Mouse (Mus musculus) CD8-positive naive resting alpha-beta T cell, adult 2 months (primary cell): ENCODE results near the gene Gstp1.
A peak's percentile ranks its signal among the peaks of the same experiment; 100 is the strongest.
"Not testable (repeated sequence)": the region's sequence is repeated elsewhere in the genome, so short reads cannot be mapped to it uniquely, and the experiment has no call there.

Source experiments
- DNase-seq, 2 experiments: peaks; one replicate each; pipeline ENCODE4 v3.0.0; 2022; ENCODE audit warnings: low read depth in 2 of 2, low spot score in 2 of 2

The Gstp1 gene

DNA sequence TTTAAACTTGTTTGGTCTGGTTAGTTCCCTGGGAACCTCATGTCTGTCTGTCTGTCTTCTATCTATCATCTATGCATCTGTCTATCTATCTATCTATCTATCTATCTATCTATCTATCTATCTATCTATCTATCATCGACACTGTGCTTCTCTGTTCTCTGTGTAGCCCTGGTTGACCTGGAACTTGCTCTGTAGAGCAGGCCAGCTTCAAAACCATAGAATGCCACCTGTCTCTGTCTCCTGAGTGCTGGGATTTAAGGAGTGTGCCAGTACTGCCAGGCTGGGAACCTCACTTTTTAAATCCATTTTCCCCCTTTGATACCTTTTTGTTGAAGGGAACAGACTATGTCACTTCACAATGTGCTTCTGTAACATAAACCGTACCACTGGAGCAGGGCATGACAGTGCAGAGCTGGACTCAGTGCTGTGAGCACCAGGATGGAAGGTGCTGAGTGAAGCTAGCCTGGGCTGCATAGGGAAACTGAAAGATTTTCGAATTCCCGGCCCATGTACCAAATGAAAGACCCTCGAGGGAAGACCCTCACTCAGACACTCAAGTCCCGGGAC is 23.2 kb upstream of the Gstp1 start:
- no peak for DNase-seq

DNA sequence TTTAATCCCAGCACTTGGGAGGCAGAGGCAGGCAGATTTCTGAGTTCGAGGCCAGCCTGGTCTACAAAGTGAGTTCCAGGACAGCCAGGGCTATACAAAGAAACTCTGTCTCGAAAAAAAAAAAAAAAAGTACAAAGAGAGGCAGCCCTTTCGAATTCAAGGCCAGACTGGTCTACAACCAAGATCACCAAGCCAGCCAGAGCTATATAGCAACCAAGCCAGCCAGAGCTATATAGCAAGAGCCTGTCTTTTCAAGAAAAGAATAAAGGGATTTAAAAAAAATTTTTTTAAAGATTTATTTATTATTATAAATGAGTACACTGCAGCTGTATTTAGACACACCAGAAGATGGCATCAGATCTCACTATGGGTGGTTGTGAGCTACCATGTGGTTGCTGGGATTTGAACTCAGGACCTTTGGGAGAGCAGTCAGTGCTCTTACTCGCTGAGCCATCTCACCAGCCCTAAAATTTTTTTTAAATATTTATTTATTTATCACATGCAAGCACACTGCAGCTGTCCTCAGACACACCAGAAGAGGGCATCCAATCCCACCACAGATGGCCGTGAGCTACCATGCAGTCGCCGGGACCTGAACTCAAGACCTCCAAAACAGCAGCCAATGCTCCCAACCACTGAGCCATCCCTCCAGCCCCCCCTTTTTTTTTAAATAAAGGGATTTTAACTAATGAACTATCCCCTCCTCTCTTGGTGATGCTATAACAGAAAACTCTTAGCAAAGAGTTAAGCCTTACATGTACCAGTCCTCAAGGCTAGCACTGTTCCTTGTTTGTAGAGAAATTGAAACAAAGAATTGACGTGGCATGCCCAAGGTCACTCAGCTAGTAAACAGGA is 22.5 kb upstream of the Gstp1 start:
- not testable (repeated sequence) for DNase-seq

DNA sequence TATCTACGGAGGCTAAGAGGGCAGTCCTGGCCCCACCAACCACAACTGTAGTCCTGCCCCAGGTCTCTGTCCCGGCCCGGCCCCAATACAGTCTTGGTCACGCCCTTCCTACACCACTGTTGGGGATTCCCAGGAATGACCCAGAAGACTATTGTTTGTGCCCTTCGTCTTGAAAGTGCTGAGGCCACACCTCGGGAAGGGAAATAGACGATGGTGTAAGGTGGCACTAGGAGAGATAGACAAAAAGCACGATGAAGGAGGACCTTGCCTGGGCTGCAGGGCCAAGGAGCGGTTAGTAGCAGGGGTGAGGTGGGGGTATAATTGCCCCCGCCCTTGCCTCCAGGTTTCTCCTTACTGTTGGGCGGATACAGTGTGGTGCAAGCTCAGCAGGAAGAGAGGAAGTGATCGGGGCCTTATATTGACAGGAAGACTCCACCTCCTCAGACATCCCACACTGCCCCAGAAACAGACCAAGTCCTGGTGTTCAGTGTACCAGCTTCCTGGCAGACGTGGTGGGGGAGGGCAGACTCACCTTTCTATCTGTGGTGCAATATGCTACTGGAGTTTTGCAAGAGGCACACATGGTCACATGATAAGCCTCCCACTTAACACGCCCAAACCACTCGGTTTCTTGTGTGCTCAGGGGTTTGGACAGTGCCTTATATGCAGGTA is 21.4 kb upstream of the Gstp1 start, which contains the start of gene Gstp3:
TSS of gene Gstp3 (minus strand) at position 501 of the 672 bp plus-strand sequence.
- peak; percentile 43 to 53 for DNase-seq

DNA sequence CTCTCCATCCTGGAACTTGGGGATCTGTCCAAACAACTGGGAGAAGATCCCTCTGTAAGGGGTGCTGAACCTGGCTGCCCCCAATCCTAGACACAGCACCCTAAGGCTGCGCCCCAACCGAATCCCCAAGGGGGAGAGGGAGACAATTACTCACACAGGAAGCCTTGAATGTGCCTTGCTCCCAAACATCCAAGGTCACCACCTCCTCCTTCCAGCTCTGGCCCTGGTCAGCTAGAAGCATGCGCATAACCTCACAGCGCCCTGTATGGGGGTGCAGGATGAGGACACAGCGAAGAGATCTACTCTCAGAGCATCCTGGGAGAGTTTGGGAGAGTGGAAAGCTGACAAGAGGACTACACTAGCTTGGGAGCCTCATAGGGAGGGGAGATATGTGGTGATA is 20.8 kb upstream of the Gstp1 start:
- DNase-seq: no peak

DNA sequence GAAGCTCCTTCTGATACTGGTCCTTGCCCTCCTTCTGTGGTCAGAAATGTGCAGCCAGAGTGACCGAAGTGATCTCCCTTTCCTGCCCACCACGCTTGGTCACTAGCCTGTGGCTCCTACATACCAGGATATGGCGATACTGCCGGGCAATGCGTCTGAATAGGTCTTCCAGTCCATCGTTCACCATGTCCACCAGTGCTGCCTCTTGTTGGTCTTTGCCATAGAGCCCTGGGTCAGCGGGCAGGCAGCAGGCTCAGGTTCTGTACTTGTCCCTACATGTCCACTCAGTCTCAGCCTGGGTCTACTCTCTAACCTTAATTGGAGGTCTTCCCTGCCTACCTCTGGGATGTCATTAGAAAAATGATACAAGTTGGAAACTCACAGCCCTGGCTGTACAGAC is 20.2 kb upstream of the Gstp1 start:
- DNase-seq: no peak

DNA sequence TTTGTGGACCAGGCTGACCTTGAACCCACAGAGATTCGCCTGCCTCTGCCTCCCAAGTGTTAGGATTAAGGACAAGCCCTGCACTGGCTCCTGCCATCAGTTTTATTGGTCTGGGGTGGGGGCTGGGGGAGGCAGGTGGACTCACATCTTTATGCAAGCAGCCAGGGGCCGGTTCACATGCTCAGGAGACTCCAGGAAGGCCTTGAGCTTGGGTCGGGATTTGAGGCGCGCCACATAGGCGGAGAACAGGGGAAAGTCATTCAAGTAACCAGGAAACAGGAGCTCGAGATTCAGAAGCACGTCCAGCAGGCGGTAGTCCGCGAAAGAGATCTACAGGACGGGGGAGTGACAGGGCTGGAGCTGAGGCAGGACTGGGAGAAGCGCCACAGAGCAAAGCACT is 19.6 kb upstream of the Gstp1 start:
- DNase-seq: no peak

DNA sequence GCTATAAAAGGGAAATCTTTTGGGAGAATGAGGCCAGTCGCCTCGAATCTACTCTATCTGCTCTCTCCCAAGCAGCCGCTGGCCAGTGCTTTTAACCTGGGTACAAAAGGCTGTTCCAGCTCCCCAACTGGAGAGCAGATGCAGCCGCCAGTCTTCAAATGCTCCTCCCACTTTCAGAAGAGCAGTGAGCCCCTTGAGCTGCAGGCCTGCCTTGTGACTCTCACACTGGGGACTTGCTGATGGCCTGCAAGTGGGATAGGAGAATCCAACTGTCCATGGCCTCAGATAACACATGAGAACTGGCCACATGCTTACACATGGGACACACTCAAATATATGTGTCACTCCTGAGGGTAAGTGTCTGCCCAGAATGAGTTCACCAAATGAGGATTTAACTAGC is 18.9 kb upstream of the Gstp1 start:
- DNase-seq: no peak

DNA sequence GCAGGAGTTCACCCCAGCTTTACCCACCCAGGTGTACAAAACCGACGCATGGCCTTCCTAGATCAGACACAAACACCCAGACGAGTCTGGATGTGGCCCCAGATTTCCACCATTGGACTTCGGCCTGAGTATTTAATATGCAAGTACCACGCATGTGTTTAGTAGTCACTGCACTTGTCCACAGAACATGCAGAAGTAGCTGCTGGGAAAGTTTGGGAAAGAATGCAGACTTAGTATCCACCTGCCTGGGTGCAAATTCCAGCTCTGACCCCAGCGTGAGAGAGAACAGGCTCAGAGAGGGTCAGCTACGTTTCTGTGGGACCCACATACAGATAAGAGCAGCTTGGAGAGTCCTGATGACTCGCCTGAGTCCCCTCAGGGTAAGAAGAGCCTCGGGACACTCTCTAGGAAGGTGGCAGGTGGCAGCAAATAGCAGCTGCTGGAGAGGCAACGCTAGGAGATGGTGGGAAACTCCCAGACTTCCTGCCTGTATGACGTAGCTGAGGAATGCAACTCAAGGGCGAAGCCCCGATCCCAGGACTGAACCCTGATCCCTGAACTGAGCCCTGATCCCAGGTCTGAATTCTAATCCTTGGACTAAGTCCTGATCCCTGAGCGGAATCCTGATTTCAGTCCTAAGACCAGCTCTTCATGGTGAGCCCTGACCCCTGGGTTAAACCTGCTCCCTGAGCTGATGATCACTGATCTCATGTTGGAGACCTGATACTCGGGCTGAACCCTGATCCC is 18.3 kb upstream of the Gstp1 start:
- no peak for DNase-seq

DNA sequence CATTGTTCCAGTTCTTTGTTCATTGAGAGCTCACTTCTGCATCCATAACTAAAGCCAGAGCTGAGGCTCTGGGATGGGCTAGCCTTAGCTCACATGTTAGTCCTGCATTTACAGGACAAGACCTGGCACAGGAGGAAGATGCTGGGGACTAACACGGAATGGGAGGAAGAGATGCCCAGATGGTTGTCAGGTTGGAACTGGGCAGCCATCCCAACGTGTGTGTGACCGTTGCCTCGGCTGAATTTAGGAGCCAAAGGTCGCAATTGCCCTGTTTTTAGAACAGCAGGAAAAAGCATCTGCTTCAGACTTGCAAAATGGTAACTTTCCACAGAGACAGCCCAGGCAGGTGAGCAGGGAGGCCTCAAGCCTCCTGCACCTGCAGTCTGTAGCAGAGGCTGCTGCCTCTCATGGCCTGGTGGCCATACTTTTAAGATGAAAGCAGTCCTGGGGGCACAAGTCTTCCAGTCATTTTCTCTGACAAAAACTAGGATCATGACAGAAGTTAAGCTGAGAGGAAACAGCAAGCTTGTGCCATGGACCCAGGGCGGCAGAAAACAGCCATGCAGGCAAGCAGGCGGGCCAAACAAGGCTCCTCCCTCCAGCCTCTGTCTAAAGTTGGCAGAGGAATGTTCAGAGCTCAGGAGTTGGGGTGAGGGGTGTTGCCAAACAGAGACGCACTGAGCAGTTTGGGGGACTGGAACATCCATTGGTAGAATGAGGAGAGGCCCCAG is 17.6 kb upstream of the Gstp1 start:
- no peak for DNase-seq

DNA sequence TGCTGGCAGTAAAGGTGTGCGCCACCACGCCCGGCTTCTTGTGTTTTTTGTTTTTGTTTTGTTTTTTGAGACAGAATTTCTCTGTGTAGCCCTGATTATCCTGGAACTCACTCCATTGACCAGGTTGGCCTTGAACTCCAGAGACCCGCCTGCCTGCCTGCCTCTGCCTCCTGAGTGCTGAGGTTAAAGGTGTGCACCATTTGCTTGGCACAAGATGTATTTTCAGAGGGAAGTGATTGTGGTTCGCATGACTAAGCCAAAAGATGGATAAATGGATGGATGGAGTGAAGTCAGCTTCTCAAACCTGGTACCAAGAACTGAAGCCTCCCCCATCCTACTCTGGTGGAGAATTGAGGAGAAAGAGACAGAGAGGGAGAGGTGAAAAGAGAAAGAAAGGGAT is 16.8 kb upstream of the Gstp1 start:
- DNase-seq: no peak

DNA sequence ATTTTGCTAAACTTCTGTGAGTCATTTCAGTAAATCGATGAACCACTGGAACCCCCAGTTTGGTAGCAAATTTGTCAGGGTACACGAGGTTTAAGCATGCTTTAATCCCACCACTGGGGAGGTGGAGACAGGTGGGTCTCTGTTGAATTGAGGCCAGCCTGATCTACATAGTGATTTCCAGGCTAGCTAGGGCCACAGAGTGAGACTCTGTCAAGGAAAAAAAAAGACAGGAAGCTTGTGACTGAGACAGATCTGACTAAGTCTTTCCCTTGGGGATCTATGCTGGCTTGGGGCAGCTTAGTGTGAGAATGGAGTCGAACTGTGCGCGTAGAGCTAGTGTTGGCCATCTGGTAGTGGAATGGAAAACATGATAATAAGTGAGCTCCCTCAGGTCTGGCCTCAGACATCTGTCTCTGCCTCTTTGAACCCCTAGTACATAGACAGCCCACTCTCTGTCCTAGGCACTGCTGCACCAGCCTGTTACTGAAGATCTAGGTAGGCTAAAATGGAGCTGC is 14.8 kb upstream of the Gstp1 start:
- no peak for DNase-seq

DNA sequence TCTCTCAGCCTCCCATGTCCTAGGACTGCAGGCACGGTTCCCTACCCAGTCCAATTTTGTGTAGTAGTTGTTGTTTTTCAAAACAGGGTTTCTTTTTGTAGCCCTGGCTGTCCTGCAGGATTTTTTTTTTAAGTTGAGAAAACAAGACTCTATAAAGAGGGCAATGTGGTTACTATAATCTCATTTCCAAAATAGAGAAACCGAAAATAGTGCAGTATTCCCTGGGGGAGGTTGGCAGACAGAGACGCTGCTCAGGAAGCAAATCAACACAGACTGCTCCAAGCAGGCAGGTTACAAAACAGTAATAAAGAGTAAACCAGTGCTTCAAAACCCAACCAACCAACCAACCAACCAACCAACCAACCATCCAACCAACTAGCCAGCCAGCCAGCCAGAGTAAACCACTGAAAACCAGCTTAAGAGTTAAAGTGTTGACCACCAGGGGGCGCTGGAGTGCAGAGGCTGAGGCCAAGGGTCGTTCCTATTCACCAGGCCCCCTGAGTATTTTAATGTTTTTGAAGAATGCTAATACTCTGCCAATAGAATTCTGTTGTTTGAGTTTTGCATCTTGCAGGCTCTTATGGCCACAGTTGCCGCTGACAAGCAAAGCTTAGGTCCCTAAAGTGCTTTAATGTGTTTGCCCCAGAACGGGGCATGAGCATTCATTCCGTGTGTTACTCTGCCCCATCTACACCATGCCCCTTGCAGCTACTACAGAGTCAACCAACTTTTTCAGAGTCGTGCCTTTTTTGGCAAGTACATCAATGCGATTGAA is 14.1 kb upstream of the Gstp1 start:
- DNase-seq: peak; percentile 70 to 79

DNA sequence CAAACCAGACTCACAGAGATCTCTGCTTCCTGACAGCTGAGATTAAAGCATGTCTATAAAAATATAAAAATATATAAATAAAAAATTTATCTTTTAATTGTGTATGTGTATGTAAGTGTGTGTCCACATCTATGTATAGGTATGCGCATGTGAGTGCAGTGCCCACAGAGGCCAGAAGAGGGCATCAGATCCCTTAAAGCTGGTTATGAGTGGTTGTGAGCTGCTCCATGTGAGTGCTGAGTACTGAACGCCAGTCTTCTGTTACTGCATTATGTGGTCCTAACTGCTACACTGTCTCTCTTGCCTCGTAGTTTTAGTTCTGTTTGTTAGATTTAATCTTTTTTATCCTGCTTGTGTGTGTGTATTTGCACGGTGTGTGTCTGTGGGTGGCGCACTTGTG is 13.2 kb upstream of the Gstp1 start:
- no peak for DNase-seq

DNA sequence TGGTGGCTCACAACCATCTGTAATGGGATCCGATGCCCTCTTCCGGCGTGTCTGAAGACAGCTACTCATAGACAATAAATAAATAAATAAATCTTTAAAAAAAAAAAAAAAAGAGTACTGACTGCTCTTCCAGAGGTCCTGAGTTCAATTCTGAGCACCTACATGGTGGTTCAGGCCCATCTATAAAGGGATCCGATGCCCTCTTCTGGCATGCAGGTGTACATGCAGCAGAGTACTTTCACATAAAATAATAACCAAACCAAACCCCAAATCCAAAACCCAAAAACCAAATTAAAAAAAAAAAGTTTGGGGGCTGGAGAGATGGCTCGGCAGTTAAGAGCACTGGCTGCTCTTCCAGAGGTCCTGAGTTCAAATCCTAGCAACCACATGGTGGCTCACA is 11.3 kb upstream of the Gstp1 start:
- not testable (repeated sequence) for DNase-seq

DNA sequence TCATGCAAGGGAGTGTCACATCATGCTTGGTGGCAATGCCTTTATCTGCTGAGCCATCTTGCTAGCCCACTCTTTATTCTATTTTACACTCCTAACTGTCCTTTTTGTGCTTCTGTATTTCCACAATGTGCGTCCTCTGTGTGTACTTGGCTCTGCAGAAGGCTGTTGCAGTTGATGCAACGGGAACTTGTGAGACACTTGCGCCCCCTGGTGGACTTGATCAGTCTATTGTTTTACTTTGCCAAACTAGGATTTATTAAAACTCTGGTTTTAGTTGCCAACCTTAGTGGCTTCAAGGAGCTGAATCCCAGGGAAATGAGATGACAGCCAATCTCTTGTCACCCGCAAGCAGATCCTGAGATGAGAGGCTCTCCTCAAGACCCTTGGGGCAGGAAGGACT is 10.1 kb upstream of the Gstp1 start:
- DNase-seq: peak; percentile 81 to 86

DNA sequence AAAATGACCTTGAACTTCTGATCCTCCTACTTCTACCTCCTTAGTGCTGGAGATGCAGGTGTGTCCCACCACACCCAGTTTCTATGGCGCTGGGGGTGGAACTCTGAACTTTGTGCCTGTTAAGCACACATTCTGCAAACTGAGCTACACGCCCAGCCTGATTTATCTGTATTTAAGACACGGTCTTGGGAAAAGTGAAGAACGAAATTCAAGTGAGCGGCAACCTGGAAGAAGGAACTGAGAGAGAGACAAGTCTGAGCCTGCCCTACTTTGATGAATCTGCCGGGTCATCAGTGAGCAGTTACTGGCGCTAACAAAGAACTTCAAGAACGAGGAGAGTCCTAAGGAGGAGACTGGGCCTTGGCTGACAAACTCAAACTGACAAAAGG is 9.1 kb upstream of the Gstp1 start:
- no peak for DNase-seq

DNA sequence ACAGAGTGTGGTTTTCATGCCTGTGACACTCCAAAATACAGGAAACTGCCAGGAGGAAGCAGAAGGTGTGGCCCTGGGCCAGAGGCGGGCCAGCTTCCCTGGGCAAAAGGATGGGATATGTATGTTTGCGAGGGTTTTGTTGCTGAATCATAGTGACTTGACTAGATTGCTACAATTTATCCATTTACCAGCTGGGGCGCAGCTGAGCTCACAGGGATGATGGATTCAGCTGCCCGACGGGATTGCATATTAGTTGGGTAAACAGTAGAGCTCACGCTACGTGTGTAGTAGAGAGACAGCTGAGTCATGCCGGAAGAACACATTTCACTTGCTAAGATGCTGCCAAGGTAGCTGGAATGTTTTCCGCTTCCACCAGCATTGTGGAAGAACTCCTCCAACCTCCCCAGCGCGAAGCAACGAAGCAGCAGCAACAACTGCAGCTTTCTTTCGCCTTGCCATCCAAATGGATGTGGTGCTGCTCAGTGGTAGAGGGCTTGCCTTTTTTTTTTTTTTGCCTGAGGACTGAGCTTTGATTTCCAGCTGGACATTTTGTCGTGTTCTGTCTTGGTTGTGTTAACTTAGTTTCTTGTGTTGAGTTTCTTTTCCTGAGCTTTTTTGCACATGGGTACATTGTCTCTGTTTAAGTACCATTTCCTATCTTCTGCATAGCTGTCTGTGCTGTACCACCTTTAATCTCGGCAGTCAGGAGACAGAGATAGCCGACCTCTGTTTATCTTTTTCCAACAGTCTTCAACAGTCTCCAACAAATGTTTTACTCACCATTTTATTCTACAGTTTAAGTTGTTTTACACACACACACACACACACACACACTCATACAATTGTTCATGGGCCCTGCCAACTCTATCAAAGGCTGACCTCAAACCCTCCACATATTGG is 8.4 kb upstream of the Gstp1 start, which contains the start of gene Gstp2:
TSS of gene Gstp2 (minus strand) at position 58 of the 900 bp plus-strand sequence.
- DNase-seq: no peak

DNA sequence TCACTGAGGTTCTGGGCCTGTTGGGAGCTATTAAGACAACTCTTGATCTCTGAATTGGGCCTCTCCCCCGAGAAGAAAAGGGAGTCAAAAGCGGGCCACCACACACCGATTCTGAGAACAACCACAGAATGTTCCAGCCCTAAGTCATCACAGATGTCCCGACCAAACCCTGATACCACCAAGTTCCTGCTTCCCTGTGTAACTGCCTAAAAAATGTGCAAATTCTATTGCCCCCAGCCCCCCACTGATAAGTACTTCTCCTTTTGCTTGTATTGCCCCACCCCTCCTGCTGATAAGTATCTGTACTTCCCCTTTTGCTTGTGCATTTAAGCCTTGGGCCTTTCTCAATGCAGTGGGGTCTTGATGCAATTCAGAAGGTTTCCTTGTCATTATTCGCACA is 6.3 kb upstream of the Gstp1 start:
- not testable (repeated sequence) for DNase-seq

DNA sequence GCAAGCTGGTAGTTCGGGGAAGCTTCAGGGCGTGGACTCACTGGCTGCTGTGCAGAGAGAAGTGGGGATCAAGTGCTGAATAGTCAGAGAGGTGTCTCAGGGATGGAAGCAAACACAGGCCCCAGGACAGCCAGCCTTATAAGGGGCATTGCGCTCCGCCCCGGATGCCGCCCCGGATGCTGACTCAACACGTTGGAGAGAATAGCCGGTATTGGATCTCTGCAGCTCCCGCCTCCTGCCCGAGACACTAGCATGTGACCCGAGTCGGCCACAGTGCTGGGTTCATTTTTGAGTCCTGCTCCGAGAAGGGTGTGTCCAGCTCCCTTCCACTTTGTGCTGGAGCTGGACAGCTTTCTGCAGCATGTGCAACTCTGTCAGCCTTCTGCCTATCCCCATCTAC is 4.3 kb upstream of the Gstp1 start:
- no peak for DNase-seq
